Mouse (Mus musculus): Measurements from ENCODE around the gene Trrap.

GRCm38 (mm10) chr5:144877021-144877420 is 109.5 kb downstream of the Trrap start:
- no peak for TF ChIP-seq POLR2A (IDR thresholded peaks at IDR 0.05; ENCODE audit: borderline replicate concordance, low read depth, low read length)
- TF ChIP-seq CTCF (IDR thresholded peaks at IDR 0.05; ENCODE audit: low read depth, low read length) = no peak

All from bone marrow macrophage, adult 2 months (primary cell).